In the genomic region with DNA sequence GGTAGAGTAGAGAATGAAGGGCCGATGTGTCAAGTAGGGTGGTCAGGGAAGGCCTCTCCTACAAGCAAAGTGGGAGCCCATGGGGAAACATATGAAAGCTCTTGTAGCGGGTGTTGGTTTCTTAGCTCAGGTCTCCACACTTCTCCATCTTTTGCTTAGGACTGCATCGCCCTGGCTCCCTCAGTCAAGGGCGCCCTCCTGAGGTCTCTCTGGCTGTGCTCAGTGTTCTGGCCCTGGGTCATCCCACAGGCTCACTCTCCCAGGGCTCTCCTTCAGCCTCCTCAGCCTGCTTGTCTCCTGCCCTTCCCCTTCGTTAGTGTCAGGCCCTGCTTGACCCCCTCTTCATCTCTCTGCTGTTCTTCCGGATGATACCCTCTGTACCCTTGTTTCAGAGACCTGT, we compare ENCODE assay signal across 21 mouse cellular contexts. TPM values are rescaled to one million over a fixed set of nuclear protein-coding genes. Genes with fewer than 3 reads are reported as not detected.
DNase-seq lines count a peak whose midpoint lies in the region; ATAC-seq and TF ChIP-seq lines count a peak whose summit lies in the region.
"Had no signal": no experiment of that assay in that cellular context is flagged by ENCODE, and none has a peak within 500 bp of the region (broad histone marks: within the 10 kb centered on the region; RNA-seq: fewer than 3 reads in every experiment).

No protein-coding gene starts in this region.

- peaks cover 36% of the 10 kb centered on the region for H3K4me1 ChIP-seq in cerebellum, adult 2 months (ENCODE audit: control insufficient read depth, insufficient read depth, low read length)
- H3K4me1 ChIP-seq in kidney, embryonic 16.5 days (ENCODE audit: insufficient read depth, low read length), result peaks cover 20% of the 10 kb centered on the region
- H3K4me1 ChIP-seq in lung, postnatal 0 days (ENCODE audit: insufficient read depth, low read depth, low read length), result peaks cover 18% of the 10 kb centered on the region; the same call in 1 of the 2 replicates
- peaks cover 41% of the 10 kb centered on the region for H3K4me1 ChIP-seq in small intestine, adult 2 months (ENCODE audit: control insufficient read depth, insufficient read depth, insufficient read length, low read length)
- H3K4me1 ChIP-seq: forebrain, embryonic 12.5 days; megakaryocyte, embryonic 14.5 days had no signal

- WGBS in cerebellum, adult 2 months, result 94% methylated on average over 6 of the region's 6 CpGs
- 82% methylated on average over 6 of the region's 6 CpGs for WGBS in kidney, embryonic 16.5 days
- WGBS in lung, postnatal 0 days, result 83% methylated on average over 6 of the region's 6 CpGs
- WGBS in small intestine, adult 2 months, result 78% methylated on average over 6 of the region's 6 CpGs

- no peak overlapping the region for H3K4me2 ChIP-seq in kidney, embryonic 16.5 days (replicated peaks; ENCODE audit: low read depth, low read length)
- no peak overlapping the region for H3K4me2 ChIP-seq in lung, postnatal 0 days (replicated peaks; ENCODE audit: low read depth, low read length)
- H3K4me2 ChIP-seq: embryonic facial prominence, embryonic 15.5 days; forebrain, embryonic 12.5 days; kidney, embryonic 15.5 days; limb, embryonic 12.5 days; neural tube, embryonic 13.5 days had no signal

- no peak for TF ChIP-seq POLR2A in cerebellum, adult 2 months (IDR thresholded peaks at IDR 0.05; ENCODE audit: borderline replicate concordance, insufficient read depth, low read length)
- no peak for TF ChIP-seq POLR2A in small intestine, adult 2 months (IDR thresholded peaks at IDR 0.05; ENCODE audit: low read depth, low read length)

- H3K4me3 ChIP-seq in cerebellum, adult 2 months (replicated peaks; ENCODE audit: insufficient read depth, low read depth, low read length), result no peak overlapping the region
- H3K4me3 ChIP-seq in kidney, embryonic 16.5 days (ENCODE audit: low read length), result no peak overlapping the region
- no peak overlapping the region for H3K4me3 ChIP-seq in lung, postnatal 0 days (ENCODE audit: low read depth, low read length)
- H3K4me3 ChIP-seq in small intestine, adult 2 months (ENCODE audit: low read depth, low read length), result no peak overlapping the region
- H3K4me3 ChIP-seq: embryonic facial prominence, embryonic 15.5 days; forebrain, embryonic 12.5 days; heart, embryonic 10.5 days; kidney, embryonic 15.5 days; limb, embryonic 12.5 days; megakaryocyte, embryonic 14.5 days; neural tube, embryonic 13.5 days had no signal

- DNase-seq in cerebellum, adult 2 months, result no peak
- no peak for DNase-seq in cerebellum, postnatal 36 days
- DNase-seq in kidney, postnatal 10 days, result no peak
- peak; percentile 38 for DNase-seq in lung, postnatal 0 days (ENCODE audit: low spot score)
- DNase-seq in lung, adult 18-20 months, result no peak
- DNase-seq in left cerebral cortex, postnatal 4 days, result no peak
- DNase-seq: cerebellum, adult 9-10 months; embryo, embryonic 11 days; gastrocnemius, postnatal 36 days; right cerebral cortex, postnatal 25 days; thymus, postnatal 4 days had no signal

- no peaks in the 10 kb centered on the region for H3K9me3 ChIP-seq in kidney, embryonic 16.5 days (ENCODE audit: low read length)
- no peaks in the 10 kb centered on the region for H3K9me3 ChIP-seq in lung, postnatal 0 days (ENCODE audit: low read length)
- H3K9me3 ChIP-seq: embryonic facial prominence, embryonic 15.5 days; forebrain, embryonic 12.5 days; heart, embryonic 10.5 days; kidney, embryonic 15.5 days; limb, embryonic 12.5 days; neural tube, embryonic 13.5 days had no signal

- H3K36me3 ChIP-seq in kidney, embryonic 16.5 days (ENCODE audit: insufficient read depth, low read length), result no peaks in the 10 kb centered on the region
- H3K36me3 ChIP-seq in lung, postnatal 0 days (ENCODE audit: insufficient read depth, low read length), result no peaks in the 10 kb centered on the region
- H3K36me3 ChIP-seq in small intestine, adult 2 months (ENCODE audit: control insufficient read depth, insufficient read depth, low read length), result peaks cover 7% of the 10 kb centered on the region
- H3K36me3 ChIP-seq: embryonic facial prominence, embryonic 15.5 days; forebrain, embryonic 12.5 days; heart, embryonic 10.5 days; kidney, embryonic 15.5 days; limb, embryonic 12.5 days had no signal

- intact Hi-C loops in left cerebral cortex, postnatal 4 days (cut with DNase I), result no loop called here

- H3K27ac ChIP-seq in cerebellum, adult 2 months (ENCODE audit: insufficient read depth, low read length), result no peak overlapping the region
- H3K27ac ChIP-seq in kidney, embryonic 16.5 days (ENCODE audit: low read length), result no peak overlapping the region
- H3K27ac ChIP-seq in lung, postnatal 0 days (ENCODE audit: low read length), result peak overlapping the region; percentile 44; the same call in 1 of the 2 replicates
- H3K27ac ChIP-seq in small intestine, adult 2 months (ENCODE audit: insufficient read depth, low read depth, low read length), result no peak overlapping the region
- H3K27ac ChIP-seq: embryonic facial prominence, embryonic 15.5 days; forebrain, embryonic 12.5 days; heart, embryonic 10.5 days; kidney, embryonic 15.5 days; limb, embryonic 12.5 days; neural tube, embryonic 13.5 days had no signal

- ATAC-seq in kidney, embryonic 16.5 days (ENCODE audit: low FRiP score, low TSS enrichment), result 0 out of 2 replicates have a peak, but pooled peaks have one; percentile 19
- no peak for ATAC-seq in lung, postnatal 0 days
- ATAC-seq: hindbrain, embryonic 16.5 days had no signal

- no peak for TF ChIP-seq EP300 in lung, postnatal 0 days (IDR thresholded peaks at IDR 0.05)

- H3K27me3 ChIP-seq in cerebellum, adult 2 months (ENCODE audit: control insufficient read depth, insufficient read depth, low read length), result no peaks in the 10 kb centered on the region
- H3K27me3 ChIP-seq in kidney, embryonic 16.5 days (ENCODE audit: insufficient read depth, low read length), result no peaks in the 10 kb centered on the region
- no peaks in the 10 kb centered on the region for H3K27me3 ChIP-seq in lung, postnatal 0 days (replicated peaks; ENCODE audit: insufficient read depth, low read length)
- no peaks in the 10 kb centered on the region for H3K27me3 ChIP-seq in small intestine, adult 2 months (ENCODE audit: control insufficient read depth, insufficient read depth, low read length)
- H3K27me3 ChIP-seq: embryonic facial prominence, embryonic 15.5 days; forebrain, embryonic 12.5 days; kidney, embryonic 15.5 days; limb, embryonic 12.5 days; neural tube, embryonic 13.5 days had no signal

- H3K9ac ChIP-seq in kidney, embryonic 16.5 days (replicated peaks; ENCODE audit: low read length), result no peak overlapping the region
- H3K9ac ChIP-seq in lung, postnatal 0 days (replicated peaks; ENCODE audit: low read depth), result no peak overlapping the region
- H3K9ac ChIP-seq: embryonic facial prominence, embryonic 15.5 days; forebrain, embryonic 12.5 days; kidney, embryonic 15.5 days; limb, embryonic 12.5 days; neural tube, embryonic 13.5 days had no signal

- peak; percentile 36; the same call in 1 of the 2 replicates for TF ChIP-seq CTCF in cerebellum, adult 2 months (IDR thresholded peaks at IDR 0.05; ENCODE audit: borderline replicate concordance, insufficient read depth, low read depth, low read length)
- TF ChIP-seq CTCF in lung, postnatal 0 days (IDR thresholded peaks at IDR 0.05), result peak; percentile 43
- TF ChIP-seq CTCF in small intestine, adult 2 months (IDR thresholded peaks at IDR 0.05; ENCODE audit: extremely low read depth, insufficient read length, insufficient replicate concordance, low read depth, low read length), result 0 out of 2 replicates have a peak, but pooled peaks have one; percentile 28

RNA-seq across cellular contexts. Expression of a gene that starts 31.1 kb away (rescaled TPM):
- 28.4 and 34.8 TPM in 2 replicates for polyA plus RNA-seq in cerebellum, adult 2 months (2012; rRNA removed)
- 9.7 and 10.5 TPM in 2 replicates for polyA plus RNA-seq in kidney, embryonic 16.5 days (2015; fragmentation: Nextera tagmentation; extraction: Ambion mirVana)
- 12.7 and 13.4 TPM in 2 replicates for polyA plus RNA-seq in lung, postnatal 0 days (2015; fragmentation: Nextera tagmentation; extraction: Ambion mirVana)
- polyA plus RNA-seq in small intestine, adult 2 months (2012; rRNA removed), result 4.2 and 11.0 TPM in 2 replicates
- total RNA-seq in left cerebral cortex, postnatal 4 days (2021), result 10 to 100 TPM; 35.3 to 39.0 TPM
